Mouse (Mus musculus) embryonic facial prominence, embryonic 11.5 days (tissue): Measurements from ENCODE around the gene Ift20. TPM values are rescaled to one million over a fixed set of nuclear protein-coding genes. Genes with fewer than 3 reads are reported as not detected.
A peak's percentile ranks its signal among the peaks of the same experiment; 100 is the strongest.

Experiments used
- ATAC-seq: fragments of 200-750 bp; cut with Nextera tagmentation; replicated peaks from 2 replicates; pipeline ENCODE4 v1.8.0; 2017; ENCODE audit warnings: low read depth; ENCODE audit not compliant: insufficient number of reproducible peaks, low FRiP score, low TSS enrichment
- DNase-seq: peaks from one replicate; pipeline ENCODE4 v3.0.0-alpha.2; 2015; ENCODE audit warnings: low spot score
- H3K27ac ChIP-seq: fragments of 300-500 bp; sonication (generic); replicated peaks from 2 replicates; pipeline ENCODE4 v1.5.1; 2014; ENCODE audit warnings: mild to moderate bottlenecking, low read depth, low read length, control low read depth
- H3K27me3 ChIP-seq: fragments of 300-500 bp; sonication (generic); 2 replicates; pipeline ENCODE4 v1.6.1; 2014; ENCODE audit warnings: mild to moderate bottlenecking, low read length, moderate library complexity, mixed read lengths; ENCODE audit not compliant: control insufficient read depth, insufficient read depth
- H3K36me3 ChIP-seq: fragments of 300-500 bp; sonication (generic); replicated peaks from 2 replicates; pipeline ENCODE4 v1.6.1; 2014; ENCODE audit warnings: low read depth, mild to moderate bottlenecking, low read length, moderate library complexity, mixed read lengths; ENCODE audit not compliant: control insufficient read depth, insufficient read depth
- H3K4me1 ChIP-seq: fragments of 300-500 bp; sonication (generic); 2 replicates; pipeline ENCODE4 v1.6.1; 2014; ENCODE audit warnings: low read length, mixed read lengths; ENCODE audit not compliant: control insufficient read depth, insufficient read depth
- H3K4me2 ChIP-seq: fragments of 300-500 bp; sonication (generic); 2 replicates; pipeline ENCODE4 v1.6.1; 2014; ENCODE audit warnings: low read depth, mild to moderate bottlenecking, control low read depth, low read length, moderate library complexity
- H3K4me3 ChIP-seq: fragments of 300-500 bp; sonication (generic); 2 replicates; pipeline ENCODE4 v1.5.1; 2014; ENCODE audit warnings: low read depth, low read length, control low read depth
- H3K9ac ChIP-seq: fragments of 300-500 bp; sonication (generic); replicated peaks from 2 replicates; pipeline ENCODE4 v1.6.1; 2014; ENCODE audit warnings: mild to moderate bottlenecking, control low read depth, low read length
- H3K9me3 ChIP-seq: fragments of 300-500 bp; sonication (generic); replicated peaks from 2 replicates; pipeline ENCODE4 v1.6.1; 2016; ENCODE audit warnings: mild to moderate bottlenecking, low read length, inconsistent platforms, mixed read lengths; ENCODE audit not compliant: control insufficient read depth
- WGBS: fragments of 180-500 bp; shearing (Covaris S2); extraction: QIAGEN DNeasy Blood & Tissue Kit; methylation state at CpG from one replicate; pipeline ENCODE4 v1.1.7; 2014; 5-methylcytosine and 5-hydroxymethylcytosine counted together
- polyA plus RNA-seq: library from polyadenylated mRNA; unstranded; fragments of >200 nt; fragmentation: Nextera tagmentation; extraction: Ambion mirVana; gene quantifications from 2 replicates; pipeline ENCODE4 v1.2.1, GENCODE M21; 2014

Gene Ift20
- 125 and 138 TPM in 2 replicates for polyA plus RNA-seq

DNA sequence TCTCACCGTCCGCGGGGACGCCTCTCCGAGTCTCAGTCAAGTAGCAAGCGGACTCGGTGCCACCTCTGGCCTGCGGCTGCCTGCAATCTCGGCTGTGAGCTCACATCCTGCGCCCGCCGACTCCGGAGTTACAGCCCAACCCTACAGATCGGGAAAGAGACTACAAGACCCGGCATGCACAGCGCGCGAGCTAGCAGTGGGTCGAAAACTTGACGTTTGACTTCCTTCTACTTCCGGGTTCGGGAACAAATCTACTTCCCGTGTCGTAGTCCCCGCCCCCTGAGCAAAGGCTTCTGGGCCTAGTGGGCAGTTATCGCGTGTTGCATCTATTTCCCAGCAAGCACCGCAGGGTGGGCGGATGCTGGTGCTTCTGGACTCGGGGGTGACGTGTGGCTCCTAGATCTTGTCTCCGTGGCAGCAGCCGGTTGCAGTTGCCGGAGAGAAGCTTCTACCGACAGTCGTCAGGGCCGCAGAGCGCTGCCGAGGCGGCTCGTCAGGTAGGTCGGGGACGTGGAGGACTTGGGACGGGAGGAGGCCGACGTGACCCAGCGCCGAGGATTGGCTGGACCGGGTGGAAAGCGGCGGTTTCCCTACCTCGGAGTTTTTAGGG, at the start of gene Ift20, which contains the start of gene Tnfaip1:
Gene Ift20, plus strand, starts transcription at position 282 of the 610 bp plus-strand sequence.
Gene Tnfaip1, minus strand, starts transcription at position 253 of the 610 bp plus-strand sequence.
- no peaks in the 10 kb centered on the region for H3K36me3 ChIP-seq

DNA sequence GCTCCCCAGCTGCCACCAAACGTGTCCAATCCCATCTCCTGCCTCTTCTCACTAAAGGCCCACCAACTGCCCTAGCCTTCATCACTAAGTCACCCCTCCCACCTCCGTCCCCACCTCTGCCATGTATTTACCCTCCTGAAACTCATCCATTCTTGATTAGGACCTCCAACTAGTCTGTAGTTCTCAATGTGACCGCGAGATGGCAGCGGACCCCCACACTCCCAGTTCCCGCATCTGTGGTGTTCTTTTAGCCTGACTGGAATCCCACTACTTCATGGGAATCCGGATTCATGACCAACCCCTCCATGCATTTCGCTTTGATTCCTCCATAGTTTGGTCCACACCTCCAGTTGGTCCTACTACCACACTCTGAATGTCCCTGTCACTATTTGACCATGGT, 48.0 kb upstream of the Ift20 start:
- Histone ChIP-seq H3K27me3 (peaks cover 45% of the 10 kb centered on the region), H3K9ac (no peak overlapping the region), H3K27ac (no peak overlapping the region), H3K4me3 (no peak overlapping the region), H3K9me3 (no peaks in the 10 kb centered on the region), H3K36me3 (no peaks in the 10 kb centered on the region), H3K4me1 (no peaks in the 10 kb centered on the region; the same call in none of the 2 replicates), H3K4me2 (no peak overlapping the region)
- peak; percentile 83 for DNase-seq
- no peak for ATAC-seq
- WGBS, result 4% methylated on average over 8 of the region's 8 CpGs

More for the DNA sequence above, at the start of gene Ift20, which contains the start of gene Tnfaip1:
- H3K4me1 ChIP-seq, result no peaks in the 10 kb centered on the region; the same call in 1 of the 2 replicates
- no peaks in the 10 kb centered on the region for H3K9me3 ChIP-seq
- H3K27me3 ChIP-seq, result no peaks in the 10 kb centered on the region
- peak within 1 kb of the TSS; percentile 75 for H3K27ac ChIP-seq
- peak within 1 kb of the TSS; percentile 83 for H3K4me3 ChIP-seq
- peak within 1 kb of the TSS; percentile 75 for H3K4me2 ChIP-seq
- peak; percentile 98 for ATAC-seq
- peak; percentile 99 for DNase-seq
- peak within 1 kb of the TSS; percentile 87 for H3K9ac ChIP-seq
- under 1% methylated on average over 52 of the region's 52 CpGs for WGBS

DNA sequence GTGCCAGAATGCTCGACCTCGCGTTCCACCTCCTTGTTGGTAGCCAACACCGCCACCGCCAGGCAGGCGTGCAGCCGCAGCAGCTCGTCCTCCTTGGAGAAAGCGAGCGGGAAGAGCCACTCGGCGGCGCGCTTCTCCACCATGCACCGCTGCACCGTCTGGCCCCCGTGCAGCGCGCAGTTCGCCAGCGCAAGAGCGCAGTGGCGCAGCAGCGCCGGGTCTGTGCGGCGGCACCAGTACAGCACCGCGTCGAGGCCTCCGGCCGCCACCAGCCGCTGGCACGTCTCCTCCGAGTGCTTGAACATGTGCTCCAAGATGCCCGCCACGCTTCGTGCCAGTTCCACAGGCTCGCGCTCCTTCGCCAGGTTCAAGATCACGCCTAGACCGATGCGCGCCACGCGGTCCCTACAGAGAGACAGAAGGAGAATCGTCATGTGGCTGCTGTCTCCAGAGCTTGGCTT, 45.4 kb upstream of the Ift20 start:
- Histone ChIP-seq H3K4me3 (peak overlapping the region; percentile 25), H3K36me3 (no peaks in the 10 kb centered on the region), H3K9ac (no peak overlapping the region), H3K9me3 (no peaks in the 10 kb centered on the region), H3K4me2 (peak overlapping the region; percentile 46), H3K4me1 (no peaks in the 10 kb centered on the region; the same call in none of the 2 replicates), H3K27ac (no peak overlapping the region), H3K27me3 (peaks cover 51% of the 10 kb centered on the region)
- no peak; the same call in 1 of the 2 replicates for ATAC-seq
- 10% methylated on average over 47 of the region's 48 CpGs for WGBS
- peak; percentile 67 for DNase-seq

DNA sequence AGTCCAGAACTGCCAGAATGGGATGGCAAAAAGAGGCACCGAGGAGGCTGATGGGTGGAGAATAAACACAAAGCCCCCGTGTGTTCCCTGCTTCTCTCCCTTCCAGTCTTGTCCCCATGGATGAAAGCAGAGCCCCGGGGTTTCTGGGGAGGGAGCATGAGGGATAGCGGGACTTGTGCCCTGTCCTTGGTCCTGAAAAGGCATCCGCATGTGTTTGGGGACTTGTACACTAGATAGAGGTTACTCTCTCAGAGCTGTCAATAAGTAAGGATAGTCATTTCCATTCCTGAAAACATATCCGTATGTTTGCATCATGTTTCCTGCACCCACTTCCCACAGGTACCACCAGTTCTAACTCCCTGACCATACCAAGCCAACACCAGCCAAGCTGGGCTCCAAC, 40.3 kb upstream of the Ift20 start:
- H3K4me3 ChIP-seq, result no peak overlapping the region
- WGBS, result 5% methylated on average over 6 of the region's 6 CpGs
- peaks cover 29% of the 10 kb centered on the region for H3K27me3 ChIP-seq
- H3K4me2 ChIP-seq, result no peak overlapping the region
- no peaks in the 10 kb centered on the region for H3K9me3 ChIP-seq
- H3K4me1 ChIP-seq, result peaks cover 3% of the 10 kb centered on the region; the same call in 1 of the 2 replicates
- H3K9ac ChIP-seq, result no peak overlapping the region
- H3K36me3 ChIP-seq, result no peaks in the 10 kb centered on the region
- ATAC-seq (no peak), DNase-seq (peak; percentile 83)
- no peak overlapping the region for H3K27ac ChIP-seq

DNA sequence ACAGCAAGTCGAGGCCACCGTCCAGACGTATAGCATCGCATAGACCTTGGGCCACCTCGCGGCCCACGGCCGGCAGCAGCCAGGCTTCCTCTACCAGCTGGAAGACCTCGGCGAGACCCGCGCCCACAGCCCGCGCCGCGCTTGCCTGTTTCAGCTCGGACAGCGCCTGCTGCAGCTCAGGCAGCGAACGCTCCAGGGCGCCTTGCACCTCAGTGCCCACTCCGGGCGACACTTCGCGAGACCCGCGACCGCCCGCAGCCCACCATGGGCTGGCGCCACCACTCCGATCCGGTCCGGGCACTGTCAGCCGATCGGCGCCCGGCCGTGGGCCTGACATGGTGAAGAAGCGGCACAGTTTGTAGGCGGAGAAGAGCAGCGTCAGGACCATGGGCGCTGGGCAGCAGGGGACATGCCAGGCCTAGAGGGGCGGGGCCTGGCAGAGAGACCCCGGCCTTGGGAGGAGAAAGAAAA, 39.1 kb upstream of the Ift20 start:
- H3K9ac ChIP-seq, result peak overlapping the region; percentile 54
- peaks cover 3% of the 10 kb centered on the region; the same call in 1 of the 2 replicates for H3K4me1 ChIP-seq
- no peaks in the 10 kb centered on the region for H3K9me3 ChIP-seq
- peak overlapping the region; percentile 59 for H3K4me3 ChIP-seq
- DNase-seq (peak; percentile 39), ATAC-seq (peak; percentile 59; the same call in 1 of the 2 replicates)
- peak overlapping the region; percentile 99 for H3K4me2 ChIP-seq
- no peaks in the 10 kb centered on the region for H3K36me3 ChIP-seq
- no peak overlapping the region for H3K27ac ChIP-seq
- H3K27me3 ChIP-seq, result peaks cover 22% of the 10 kb centered on the region
- under 1% methylated on average over 44 of the region's 44 CpGs for WGBS

DNA sequence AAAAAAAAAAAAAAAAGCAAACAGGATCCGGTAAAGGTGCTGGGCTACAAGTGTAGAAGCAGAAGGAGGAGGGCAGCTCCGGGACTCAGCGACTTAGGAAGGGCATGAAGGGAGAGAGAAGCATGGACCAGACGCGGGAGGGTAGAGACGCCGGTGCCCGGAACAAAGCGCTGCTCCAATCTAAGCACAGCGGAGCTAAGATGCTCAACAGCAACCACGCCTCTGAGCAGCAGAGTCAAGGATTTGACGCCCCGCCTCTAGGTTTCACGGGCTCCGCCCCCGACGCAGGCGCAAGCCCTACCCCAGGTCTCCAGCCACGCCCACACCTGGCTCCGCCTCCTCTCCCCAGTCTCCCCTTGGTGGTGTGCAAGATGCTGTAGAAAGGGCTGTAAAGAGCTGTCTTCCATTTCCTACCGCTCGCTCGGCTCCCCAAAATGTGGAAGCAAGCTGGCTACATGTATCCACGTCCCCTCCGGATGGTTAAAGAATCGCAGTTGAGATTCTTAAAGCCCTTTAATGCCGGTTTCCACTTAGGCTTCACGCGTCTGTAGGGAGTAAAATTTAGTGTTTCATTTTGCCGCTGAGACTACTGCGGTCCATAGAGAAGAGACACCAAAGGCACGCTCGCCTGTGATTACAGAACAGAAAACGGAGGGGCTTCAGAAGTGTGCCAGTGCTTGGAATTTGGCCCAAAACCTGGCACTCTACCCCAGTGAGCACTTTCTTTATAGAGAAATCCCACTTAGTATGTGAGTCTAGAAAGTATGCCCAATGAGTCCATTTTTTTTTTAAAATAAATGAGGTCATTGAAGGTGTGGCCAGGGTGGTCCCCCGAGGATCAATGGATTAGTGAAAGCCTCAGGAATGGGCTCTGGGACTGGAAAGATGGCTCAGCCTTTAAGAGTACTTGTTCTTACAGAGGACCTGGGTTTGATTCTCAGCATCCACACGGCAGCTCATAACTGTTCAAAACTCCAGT, 38.3 kb upstream of the Ift20 start, which contains the start of gene Sarm1:
Gene Sarm1, minus strand, starts transcription at position 211 of the 979 bp plus-strand sequence.
- Histone ChIP-seq H3K4me1 (peaks cover 3% of the 10 kb centered on the region; the same call in 1 of the 2 replicates), H3K36me3 (no peaks in the 10 kb centered on the region), H3K9ac (peak within 1 kb of the TSS; percentile 54), H3K27ac (no peak within 1 kb of the TSS), H3K27me3 (peaks cover 22% of the 10 kb centered on the region), H3K4me2 (peak within 1 kb of the TSS; percentile 99), H3K9me3 (no peaks in the 10 kb centered on the region), H3K4me3 (peak within 1 kb of the TSS; percentile 59)
- ATAC-seq, result peak; percentile 92
- peak; percentile 98 for DNase-seq
- 3% methylated on average over 35 of the region's 36 CpGs for WGBS

DNA sequence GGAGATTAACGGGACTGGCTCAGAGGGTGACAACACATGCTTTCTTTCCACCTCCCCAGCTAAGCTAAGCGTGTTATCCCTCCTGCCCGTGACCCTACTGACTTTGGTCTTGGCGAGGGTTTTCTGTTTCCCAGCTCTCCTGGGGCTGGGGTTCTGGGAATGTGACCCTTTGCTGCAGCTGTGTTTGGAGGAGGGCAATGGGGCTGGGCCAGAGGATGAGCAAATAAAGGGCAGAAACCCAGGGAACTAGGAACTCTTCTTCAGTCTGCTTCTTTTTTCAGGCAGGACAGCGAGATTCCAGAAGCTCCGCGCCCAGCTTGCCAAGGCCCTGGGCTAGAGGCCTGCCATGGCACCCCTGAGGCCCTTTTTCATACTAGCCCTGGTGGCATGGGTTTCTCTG, 37.2 kb upstream of the Ift20 start, which contains the start of gene Vtn:
Gene Vtn, plus strand, starts transcription at position 88 of the 400 bp plus-strand sequence.
- H3K4me1 ChIP-seq, result peaks cover 3% of the 10 kb centered on the region; the same call in 1 of the 2 replicates
- H3K9me3 ChIP-seq, result no peaks in the 10 kb centered on the region
- peak within 1 kb of the TSS; percentile 59 for H3K4me3 ChIP-seq
- no peak within 1 kb of the TSS for H3K27ac ChIP-seq
- 46% methylated on average over 7 of the region's 7 CpGs for WGBS
- no peaks in the 10 kb centered on the region for H3K36me3 ChIP-seq
- H3K9ac ChIP-seq, result peak within 1 kb of the TSS; percentile 11; the same call in 1 of the 2 replicates
- DNase-seq (no peak), ATAC-seq (no peak)
- H3K4me2 ChIP-seq, result peak within 1 kb of the TSS; percentile 99
- peaks cover 22% of the 10 kb centered on the region for H3K27me3 ChIP-seq
